Mouse (Mus musculus) small intestine, adult 2 months (tissue): ENCODE measurements around the gene Lin52.

Experiments
- CTCF ChIP-seq: fragments of 200-500 bp; IDR thresholded peaks from 2 replicates; pipeline ENCODE4 v1.5.1; 2012; ENCODE audit warnings: low read depth, mild to moderate bottlenecking, control low read depth, inconsistent platforms, low read length, moderate library complexity, mixed read lengths; ENCODE audit not compliant: insufficient replicate concordance, insufficient read length; ENCODE audit errors: extremely low read depth
- POLR2A ChIP-seq: fragments of 200-500 bp; IDR thresholded peaks from 2 replicates; pipeline ENCODE4 v1.6.1; 2012; ENCODE audit warnings: low read depth, mild to moderate bottlenecking, control low read depth, inconsistent platforms, low read length, moderate library complexity

- TF ChIP-seq CTCF (no peak), POLR2A (no peak)
These were observed 79.2 kb downstream of the Lin52 start for GRCm38 (mm10) chr12:84530426-84530825.
